19 mouse cellular contexts compared by ENCODE assay signal in the genomic region with DNA sequence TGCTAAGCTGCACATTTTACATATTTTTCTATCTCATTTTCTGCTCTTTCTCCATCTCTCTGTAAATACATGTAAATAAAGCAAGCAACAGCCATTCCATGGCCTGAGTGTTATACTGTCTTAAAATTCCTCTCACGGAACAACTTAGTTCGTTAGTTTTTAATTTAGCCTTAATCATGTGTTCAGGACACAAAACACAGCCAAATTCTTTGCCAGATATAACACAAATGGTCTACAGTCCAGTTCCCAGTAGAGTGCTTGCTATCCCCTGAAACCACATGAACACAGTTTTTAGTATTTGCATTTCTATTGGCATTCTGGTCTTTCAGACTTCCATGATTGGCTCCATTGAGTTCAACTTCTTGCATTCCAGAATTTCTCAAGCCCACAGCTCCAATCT. TPM values are rescaled to one million over a fixed set of nuclear protein-coding genes. Genes with fewer than 3 reads are reported as not detected.
"Had no signal": no experiment of that assay in that cellular context is flagged by ENCODE, and none has a peak within 500 bp of the region (broad histone marks: within the 10 kb centered on the region; RNA-seq: fewer than 3 reads in every experiment).

No protein-coding gene starts in this region.

- H3K4me3 ChIP-seq: lung, embryonic 15.5 days; megakaryocyte, embryonic 14.5 days; midbrain, embryonic 13.5 days; midbrain, embryonic 15.5 days; neural tube, embryonic 12.5 days; stomach, embryonic 15.5 days had no signal

- H3K27ac ChIP-seq: lung, embryonic 15.5 days; macrophage; midbrain, embryonic 13.5 days; midbrain, embryonic 15.5 days; neural tube, embryonic 12.5 days; stomach, embryonic 15.5 days; stomach, postnatal 0 days had no signal

- H3K4me2 ChIP-seq: lung, embryonic 15.5 days; midbrain, embryonic 11.5 days; midbrain, embryonic 13.5 days; midbrain, embryonic 15.5 days; neural tube, embryonic 12.5 days; stomach, embryonic 15.5 days had no signal

- H3K4me1 ChIP-seq: lung, embryonic 15.5 days; megakaryocyte, embryonic 14.5 days; midbrain, embryonic 13.5 days; midbrain, embryonic 15.5 days; neural tube, embryonic 12.5 days; stomach, embryonic 15.5 days had no signal

- H3K27me3 ChIP-seq: lung, embryonic 15.5 days; midbrain, embryonic 13.5 days; midbrain, embryonic 15.5 days; neural tube, embryonic 12.5 days; stomach, embryonic 15.5 days had no signal

- ATAC-seq: lung, postnatal 0 days; midbrain, embryonic 13.5 days; midbrain, embryonic 15.5 days had no signal

- DNase-seq: lung, adult 2 months; lung, postnatal 14 days; lung, postnatal 36 days; right cerebral cortex, postnatal 14 days; thymus, adult 2 months; thymus, postnatal 25 days; thymus, postnatal 4 days had no signal

- H3K9ac ChIP-seq: lung, embryonic 15.5 days; midbrain, embryonic 13.5 days; midbrain, embryonic 15.5 days; neural tube, embryonic 12.5 days; stomach, embryonic 15.5 days had no signal

- H3K36me3 ChIP-seq: lung, embryonic 15.5 days; midbrain, embryonic 13.5 days; midbrain, embryonic 15.5 days; neural tube, embryonic 12.5 days; stomach, embryonic 15.5 days had no signal

- H3K9me3 ChIP-seq: lung, embryonic 15.5 days; megakaryocyte, embryonic 14.5 days; midbrain, embryonic 13.5 days; midbrain, embryonic 15.5 days; neural tube, embryonic 12.5 days; stomach, embryonic 15.5 days had no signal

RNA-seq across cellular contexts. Expression of gene Tnn, which starts 4.8 kb away (rescaled TPM):
- polyA plus RNA-seq: macrophage; midbrain, embryonic 11.5 days; midbrain, embryonic 15.5 days; midbrain, postnatal 0 days; testis, adult 2 months had no signal
